Mouse (Mus musculus) G1E (cell line): Measurements from ENCODE around the gene Cryzl2. TPM values are rescaled to one million over a fixed set of nuclear protein-coding genes. Genes with fewer than 3 reads are reported as not detected.

Experiments used
- ATAC-seq: 2 replicates; pipeline ENCODE4 v1.8.0; 2016; ENCODE audit warnings: mild to moderate bottlenecking; ENCODE audit not compliant: insufficient number of reproducible peaks, poor library complexity, low FRiP score, severe bottlenecking; ENCODE audit errors: extremely low read depth
- DNase-seq: peaks from one replicate; pipeline ENCODE4 v3.0.0; 2012; ENCODE audit warnings: low spot score
- H3K27me3 ChIP-seq: 2 replicates; pipeline ENCODE4 v1.6.1; 2012; ENCODE audit warnings: mild to moderate bottlenecking, low read length, inconsistent platforms; ENCODE audit not compliant: insufficient read depth
- H3K36me3 ChIP-seq: replicated peaks from 2 replicates; pipeline ENCODE3; 2012; ENCODE audit warnings: mild to moderate bottlenecking, inconsistent platforms
- H3K4me1 ChIP-seq: 2 replicates; pipeline ENCODE4 v1.6.1; 2012; ENCODE audit warnings: low read depth, low read length, inconsistent platforms, mixed read lengths; ENCODE audit not compliant: insufficient read depth
- H3K4me3 ChIP-seq: 2 replicates; pipeline ENCODE4 v1.5.1; 2012; ENCODE audit warnings: low read depth, mild to moderate bottlenecking, inconsistent platforms, low read length, moderate library complexity, mixed read lengths
- H3K9me3 ChIP-seq: replicated peaks from 2 replicates; pipeline ENCODE4 v1.6.1; 2012; ENCODE audit warnings: inconsistent platforms
- CTCF ChIP-seq: IDR thresholded peaks from 2 replicates; pipeline ENCODE4 v1.5.1; 2012; ENCODE audit warnings: low read depth, low read length, inconsistent platforms, mixed read lengths
- GATA1 ChIP-seq: IDR thresholded peaks from 2 replicates; pipeline ENCODE4 v1.6.1; 2012; ENCODE audit warnings: borderline replicate concordance, low read length, inconsistent platforms, mixed read lengths
- GATA2 ChIP-seq: IDR thresholded peaks from 2 replicates; pipeline ENCODE4 v1.6.1; 2012; ENCODE audit warnings: low read depth, low read length, inconsistent platforms, borderline replicate concordance
- POLR2AphosphoS5 ChIP-seq: IDR thresholded peaks from 2 replicates; pipeline ENCODE4 v1.6.1; 2012; ENCODE audit warnings: low read depth, low read length, inconsistent platforms; ENCODE audit not compliant: insufficient replicate concordance
- TAL1 ChIP-seq: conservative IDR thresholded peaks from 2 replicates; pipeline ENCODE4 v1.6.1; 2012; ENCODE audit warnings: low read depth, low read length, inconsistent platforms, mixed read lengths
- polyA plus RNA-seq: library from polyadenylated mRNA; stranded (reverse); fragments of >175 nt; gene quantifications from 2 replicates; pipeline ENCODE4 v1.2.3, GENCODE M21; 2012
- total RNA-seq, 2 experiments: library from RNA; stranded (forward) in 1 of 2; stranded (reverse) in 1 of 2; fragments of 200-1000 nt in 1 of 2; fragments of >200 nt in 1 of 2; fragmentation: Nextera tagmentation in 1 of 2; gene quantifications; 2 replicates each; pipeline ENCODE4 v1.2.3; 2014 to 2017

Gene Cryzl2
- total and polyA plus RNA-seq, 3 experiments = 0.44 TPM; not detected in 2

DNA sequence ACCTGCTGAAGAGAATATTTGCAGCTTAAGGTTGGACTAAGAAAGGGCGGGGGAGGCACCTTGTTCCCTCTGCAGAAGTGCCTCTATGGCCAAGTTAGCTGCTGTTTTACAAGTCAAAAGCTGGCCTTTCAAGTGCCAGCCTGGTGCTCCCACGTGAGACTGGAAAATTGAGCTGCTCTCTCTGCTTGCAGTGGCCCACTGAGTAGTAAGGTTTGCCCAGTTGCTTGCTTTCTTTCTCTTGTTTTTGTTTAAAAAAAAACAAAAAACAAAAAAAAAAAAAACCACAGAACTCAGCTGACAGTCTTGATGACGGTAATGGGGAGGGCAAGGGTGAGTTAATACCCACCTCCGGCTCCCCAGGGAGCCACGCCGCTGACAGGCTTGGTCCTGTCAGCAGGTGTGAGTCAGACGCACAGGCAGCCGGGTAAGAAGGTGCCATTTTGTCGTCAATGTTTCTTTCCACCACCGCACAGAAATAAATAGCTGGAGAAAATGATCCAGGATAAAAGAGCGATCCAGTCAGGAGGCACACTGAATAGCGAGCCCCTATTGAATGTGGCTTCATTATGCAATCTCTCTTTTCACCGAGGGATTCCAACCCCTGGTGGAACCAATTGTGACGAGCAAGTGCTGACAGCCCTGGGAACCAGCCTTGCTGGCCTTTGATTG is 18.3 kb upstream of the Cryzl2 start:
- DNase-seq (no peak), ATAC-seq (no peak)
- Histone ChIP-seq H3K4me1 (peaks cover 5% of the 10 kb centered on the region; the same call in 1 of the 2 replicates), H3K27me3 (no peaks in the 10 kb centered on the region), H3K4me3 (no peak overlapping the region), H3K36me3 (no peaks in the 10 kb centered on the region), H3K9me3 (no peaks in the 10 kb centered on the region)
- TF ChIP-seq GATA1 = no peak

DNA sequence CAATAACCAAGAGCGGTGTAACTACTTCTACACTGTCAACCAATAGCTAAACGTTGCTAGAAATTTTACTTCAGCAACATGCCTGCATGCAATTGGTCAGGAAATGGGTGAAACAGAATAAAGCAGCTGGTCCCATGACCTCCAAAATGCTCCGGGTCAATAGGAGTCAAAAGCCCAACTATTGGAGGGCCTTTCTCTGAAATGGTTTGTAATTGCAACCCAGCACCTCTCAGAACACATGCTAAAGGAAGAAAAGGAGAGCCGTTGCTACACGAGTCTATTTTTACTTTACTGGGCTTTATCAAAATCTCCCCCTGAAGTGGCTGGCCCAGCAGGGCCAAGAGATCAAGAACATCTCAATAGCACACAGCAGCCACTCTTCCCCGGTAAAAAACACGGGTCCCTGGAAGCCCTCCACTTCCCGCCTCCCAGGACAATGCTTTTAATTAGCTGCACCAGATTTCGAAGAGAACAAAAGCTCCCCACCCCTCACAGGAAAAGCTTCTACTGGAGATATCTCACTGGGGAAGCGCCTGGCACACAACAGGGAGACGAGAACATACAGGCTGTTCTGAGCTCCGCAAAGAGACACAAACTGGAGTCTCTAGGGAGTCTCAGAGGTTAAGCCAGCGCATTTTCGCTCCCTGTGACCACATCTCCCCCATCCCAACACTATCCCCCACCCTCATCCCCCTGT is 15.2 kb upstream of the Cryzl2 start:
- H3K36me3 ChIP-seq = no peaks in the 10 kb centered on the region
- H3K9me3 ChIP-seq = peaks cover 5% of the 10 kb centered on the region
- DNase-seq = no peak
- no peaks in the 10 kb centered on the region for H3K27me3 ChIP-seq
- peaks cover 5% of the 10 kb centered on the region; the same call in 1 of the 2 replicates for H3K4me1 ChIP-seq
- H3K4me3 ChIP-seq = peak overlapping the region; percentile 23; the same call in 1 of the 2 replicates
- TF ChIP-seq GATA2 (no peak), GATA1 (no peak), POLR2AphosphoS5 (no peak), TAL1 (no peak), CTCF (no peak)
- no peak for ATAC-seq

DNA sequence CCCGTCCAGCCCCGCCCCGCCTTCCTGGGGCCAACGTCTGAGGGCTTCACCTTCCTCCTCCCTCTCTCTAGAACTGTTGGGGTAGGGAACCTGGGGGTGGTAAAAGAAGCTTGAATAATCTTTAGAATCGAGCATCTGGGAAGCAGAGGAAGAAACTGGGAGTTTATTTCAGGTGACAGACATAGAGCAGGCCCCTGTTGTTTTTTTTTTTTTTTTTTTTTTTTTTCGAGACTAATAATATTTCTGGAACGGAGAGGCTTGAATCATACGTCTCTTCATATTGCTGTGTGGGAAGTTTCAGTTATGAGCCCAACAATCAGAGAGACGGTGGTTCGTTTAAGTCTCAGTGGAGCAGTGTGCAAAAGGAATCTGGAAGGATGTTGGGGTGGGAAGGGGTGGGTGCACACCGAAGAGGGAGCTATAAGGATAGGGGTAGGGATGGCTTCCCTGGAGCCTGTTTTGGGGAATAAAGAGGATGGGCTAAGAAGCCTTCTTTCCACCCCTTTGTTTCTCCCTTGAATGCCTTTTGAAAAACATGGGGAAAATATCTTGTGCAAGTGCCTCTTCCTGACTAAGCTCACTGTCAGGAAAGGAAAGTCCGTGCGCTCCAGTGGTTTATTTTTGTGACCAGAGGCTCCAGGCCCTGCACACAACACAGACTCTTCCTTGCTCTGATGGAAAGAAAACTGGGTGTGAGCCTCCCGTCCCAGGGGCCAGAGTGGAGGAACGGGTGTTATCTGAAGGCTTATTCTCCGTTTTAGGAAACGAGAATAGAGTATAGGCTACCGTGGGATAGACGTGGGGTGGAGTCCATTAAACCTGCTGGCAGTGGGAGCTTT is 14.4 kb upstream of the Cryzl2 start:
- Histone ChIP-seq H3K9me3 (peaks cover 6% of the 10 kb centered on the region), H3K4me1 (peaks cover 5% of the 10 kb centered on the region; the same call in 1 of the 2 replicates), H3K4me3 (peak overlapping the region; percentile 23; the same call in 1 of the 2 replicates), H3K36me3 (no peaks in the 10 kb centered on the region), H3K27me3 (no peaks in the 10 kb centered on the region)
- no peak for DNase-seq
- ATAC-seq = no peak
- TF ChIP-seq GATA1 = no peak
- TF ChIP-seq CTCF = no peak
- TF ChIP-seq TAL1 = no peak
- no peak for TF ChIP-seq POLR2AphosphoS5
- TF ChIP-seq GATA2 = no peak

DNA sequence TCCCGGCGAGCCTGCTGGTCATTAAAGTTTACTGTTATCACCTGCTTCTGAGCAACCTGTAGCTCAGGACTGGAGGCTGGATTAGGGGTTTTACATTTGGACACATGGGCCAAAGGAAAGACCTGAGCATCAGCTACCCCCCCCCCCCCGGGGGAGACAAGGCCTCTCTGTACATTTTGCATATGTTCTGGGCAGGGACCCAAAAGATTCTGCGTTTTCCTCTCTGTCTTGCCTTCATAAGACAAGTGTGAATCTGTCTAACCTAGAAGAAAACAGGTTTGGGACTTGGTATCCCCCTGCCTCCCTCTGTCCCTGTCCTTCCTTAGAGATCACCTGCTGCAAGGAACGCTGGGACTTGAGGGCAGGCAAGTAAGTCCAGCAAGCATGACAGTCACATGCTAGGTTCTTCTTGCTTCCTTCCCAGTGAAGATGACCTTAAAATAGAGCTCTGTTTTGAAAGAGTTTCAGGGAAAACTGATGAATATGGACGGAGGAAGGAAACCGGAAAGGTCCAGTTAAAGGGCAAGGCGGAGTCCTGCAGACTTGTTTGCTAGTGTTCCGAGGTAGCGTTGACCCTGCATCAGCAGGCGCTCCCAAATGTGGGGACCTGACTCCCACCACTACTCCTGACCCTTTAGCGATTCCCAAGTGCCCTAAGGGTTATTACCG is 13.6 kb upstream of the Cryzl2 start:
- H3K4me3 ChIP-seq = no peak overlapping the region
- ATAC-seq (no peak), DNase-seq (no peak)
- peaks cover 3% of the 10 kb centered on the region; the same call in 1 of the 2 replicates for H3K27me3 ChIP-seq
- no peaks in the 10 kb centered on the region for H3K36me3 ChIP-seq
- TF ChIP-seq TAL1 (no peak), GATA2 (no peak), POLR2AphosphoS5 (no peak), GATA1 (no peak), CTCF (no peak)
- peaks cover 9% of the 10 kb centered on the region for H3K4me1 ChIP-seq
- peaks cover 6% of the 10 kb centered on the region for H3K9me3 ChIP-seq

DNA sequence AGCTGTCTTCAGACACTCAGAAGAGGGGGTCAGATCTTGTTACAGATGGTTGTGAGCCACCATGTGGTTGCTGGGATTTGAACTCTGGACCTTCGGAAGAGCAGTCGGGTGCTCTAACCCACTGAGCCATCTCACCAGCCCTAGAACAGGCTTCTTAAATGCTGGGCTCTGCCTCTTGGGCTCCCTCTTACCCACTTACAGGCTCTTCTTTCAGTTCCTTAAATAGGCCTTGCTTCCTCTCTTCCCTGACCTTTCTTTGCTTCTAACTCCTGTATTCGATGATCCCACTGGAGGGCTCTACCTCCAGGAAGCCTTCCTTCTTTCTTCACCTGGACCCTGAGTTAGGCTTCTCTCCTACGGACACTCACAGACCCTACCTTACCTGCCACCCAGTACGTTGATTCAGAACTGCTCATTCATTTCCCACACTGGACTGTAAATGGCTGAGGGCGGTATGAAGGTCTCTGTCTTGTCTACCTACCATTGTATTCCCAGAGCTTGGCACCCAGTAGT is 12.9 kb upstream of the Cryzl2 start:
- no peaks in the 10 kb centered on the region for H3K36me3 ChIP-seq
- no peak overlapping the region for H3K4me3 ChIP-seq
- no peak for DNase-seq
- H3K27me3 ChIP-seq = peaks cover 3% of the 10 kb centered on the region; the same call in 1 of the 2 replicates
- H3K4me1 ChIP-seq = peaks cover 13% of the 10 kb centered on the region
- TF ChIP-seq GATA1 = no peak
- TF ChIP-seq POLR2AphosphoS5 = no peak
- TF ChIP-seq GATA2 = no peak
- ATAC-seq = no peak
- peaks cover 6% of the 10 kb centered on the region for H3K9me3 ChIP-seq

DNA sequence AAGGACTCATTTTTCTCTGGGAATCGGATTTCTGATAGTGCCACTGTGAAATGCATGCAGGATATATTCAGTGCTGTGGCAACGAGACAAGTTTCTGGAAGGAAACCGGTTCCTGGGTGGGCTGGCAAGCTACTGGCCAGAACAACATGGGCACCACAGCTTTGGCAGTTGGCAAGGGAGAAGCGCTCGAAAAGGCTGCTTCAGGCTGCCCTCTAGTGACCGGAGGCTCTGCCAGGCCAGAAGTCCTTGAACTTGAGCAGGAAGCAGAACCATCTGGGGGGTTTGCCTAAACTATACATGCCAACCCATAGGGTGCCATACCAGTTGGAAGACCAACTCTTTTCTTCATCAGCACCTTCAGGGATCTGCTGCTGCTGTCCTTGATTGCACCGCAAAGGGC is 12.1 kb upstream of the Cryzl2 start:
- Histone ChIP-seq H3K4me1 (peaks cover 13% of the 10 kb centered on the region), H3K9me3 (peaks cover 6% of the 10 kb centered on the region), H3K27me3 (peaks cover 3% of the 10 kb centered on the region; the same call in 1 of the 2 replicates), H3K36me3 (no peaks in the 10 kb centered on the region), H3K4me3 (no peak overlapping the region)
- TF ChIP-seq GATA1 (no peak), POLR2AphosphoS5 (no peak), TAL1 (no peak), GATA2 (no peak), CTCF (no peak)
- DNase-seq (no peak), ATAC-seq (0 out of 2 replicates have a peak, but pooled peaks have one; percentile 36)
